Mouse (Mus musculus) erythroblast, embryonic 14.5 days (primary cell): ENCODE measurements around the gene Fancc.

Experiments used
- GATA1 ChIP-seq: IDR thresholded peaks from 2 replicates; pipeline ENCODE4 v1.6.1; 2012; ENCODE audit warnings: low read length, inconsistent platforms, mixed read lengths
- TAL1 ChIP-seq: IDR thresholded peaks from 3 replicates; pipeline ENCODE4 v1.6.1; 2012; ENCODE audit warnings: low read length, inconsistent platforms, mixed read lengths

DNA sequence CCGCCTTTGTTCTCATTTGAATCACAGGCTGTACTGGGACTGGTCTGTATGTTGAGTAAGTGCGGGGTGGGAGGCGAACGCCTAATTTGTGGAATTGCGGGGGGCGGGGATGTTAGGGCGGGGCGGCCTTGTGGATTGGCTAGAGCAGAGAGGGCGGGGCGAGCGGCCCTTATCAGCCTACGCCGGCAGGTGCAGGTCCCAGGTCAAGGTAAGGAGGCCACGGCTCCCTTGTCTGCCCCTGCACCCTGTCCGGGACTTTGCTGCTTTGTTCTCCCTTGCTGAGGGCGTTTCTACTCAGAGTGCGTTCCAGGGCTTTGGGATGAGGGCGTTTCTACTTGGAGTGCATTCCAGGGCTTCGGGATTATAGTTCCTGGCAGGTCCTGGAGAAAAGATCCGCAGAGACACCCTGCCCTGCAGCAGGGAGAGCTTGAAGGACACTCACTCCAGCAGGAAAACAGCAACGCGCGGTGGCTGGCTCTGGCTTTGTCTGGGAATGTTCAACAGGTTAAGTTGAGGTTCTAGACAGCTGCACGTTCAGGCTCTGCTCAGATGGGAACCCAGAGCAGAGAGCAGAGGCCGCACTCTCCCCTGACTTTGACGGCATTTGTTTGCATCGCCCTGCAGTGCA is 224.4 kb downstream of the Fancc start:
- TF ChIP-seq GATA1 = no peak
- TF ChIP-seq TAL1 = no peak
